Mouse (Mus musculus) testis, adult 2 months (tissue): ENCODE data around the gene Oma1. TPM values are rescaled to one million over a fixed set of nuclear protein-coding genes. Genes with fewer than 3 reads are reported as not detected.

Experiments
- H3K27ac ChIP-seq: fragments of 200-500 bp; 2 replicates; pipeline ENCODE4 v1.5.1; 2012; ENCODE audit warnings: low read depth, low read length; ENCODE audit not compliant: control insufficient read depth, insufficient read depth
- H3K27me3 ChIP-seq: fragments of 200-500 bp; 2 replicates; pipeline ENCODE4 v1.6.1; 2012; ENCODE audit warnings: mild to moderate bottlenecking, low read length, moderate library complexity; ENCODE audit not compliant: control insufficient read depth, insufficient read depth
- H3K36me3 ChIP-seq: fragments of 200-500 bp; 2 replicates; pipeline ENCODE4 v1.6.1; 2012; ENCODE audit warnings: mild to moderate bottlenecking, low read length; ENCODE audit not compliant: control insufficient read depth, insufficient read depth
- H3K4me1 ChIP-seq: fragments of 200-500 bp; 2 replicates; pipeline ENCODE4 v1.6.1; 2012; ENCODE audit warnings: low read length; ENCODE audit not compliant: control insufficient read depth, insufficient read depth
- H3K4me3 ChIP-seq: fragments of 200-500 bp; 2 replicates; pipeline ENCODE4 v1.5.1; 2012; ENCODE audit warnings: low read depth, mild to moderate bottlenecking, low read length, moderate library complexity, mixed read lengths; ENCODE audit not compliant: control insufficient read depth
- CTCF ChIP-seq: fragments of 200-500 bp; IDR thresholded peaks from 2 replicates; pipeline ENCODE4 v1.5.1; 2012; ENCODE audit warnings: low read depth, mild to moderate bottlenecking, inconsistent platforms, low read length, moderate library complexity; ENCODE audit not compliant: control insufficient read depth, insufficient read depth, insufficient replicate concordance
- POLR2A ChIP-seq: fragments of 200-500 bp; IDR thresholded peaks from 2 replicates; pipeline ENCODE4 v1.6.1; 2012; ENCODE audit warnings: low read depth, mild to moderate bottlenecking, inconsistent platforms, low read length, moderate library complexity; ENCODE audit not compliant: control insufficient read depth
- polyA plus RNA-seq: library from polyadenylated mRNA; depleted of rRNA; stranded (reverse); fragments of >200 nt; gene quantifications from 2 replicates; pipeline ENCODE4 v1.2.3, GENCODE M21; 2012; rRNA removed

Oma1 gene
- 1.9 and 2.3 TPM in 2 replicates for polyA plus RNA-seq

GRCm38 (mm10) chr4:103313587-103314525 is at the start of gene Oma1:
Oma1 (plus strand) TSS chr4:103313812.
- TF ChIP-seq POLR2A: peak; percentile 75
- peak; percentile 77; the same call in 1 of the 2 replicates for TF ChIP-seq CTCF
- H3K4me3 ChIP-seq: peak within 1 kb of the TSS; percentile 85
- no peaks in the 10 kb centered on the region for H3K36me3 ChIP-seq
- H3K27ac ChIP-seq: peak within 1 kb of the TSS; percentile 88
- peaks cover 4% of the 10 kb centered on the region for H3K4me1 ChIP-seq
- no peaks in the 10 kb centered on the region for H3K27me3 ChIP-seq

DNA sequence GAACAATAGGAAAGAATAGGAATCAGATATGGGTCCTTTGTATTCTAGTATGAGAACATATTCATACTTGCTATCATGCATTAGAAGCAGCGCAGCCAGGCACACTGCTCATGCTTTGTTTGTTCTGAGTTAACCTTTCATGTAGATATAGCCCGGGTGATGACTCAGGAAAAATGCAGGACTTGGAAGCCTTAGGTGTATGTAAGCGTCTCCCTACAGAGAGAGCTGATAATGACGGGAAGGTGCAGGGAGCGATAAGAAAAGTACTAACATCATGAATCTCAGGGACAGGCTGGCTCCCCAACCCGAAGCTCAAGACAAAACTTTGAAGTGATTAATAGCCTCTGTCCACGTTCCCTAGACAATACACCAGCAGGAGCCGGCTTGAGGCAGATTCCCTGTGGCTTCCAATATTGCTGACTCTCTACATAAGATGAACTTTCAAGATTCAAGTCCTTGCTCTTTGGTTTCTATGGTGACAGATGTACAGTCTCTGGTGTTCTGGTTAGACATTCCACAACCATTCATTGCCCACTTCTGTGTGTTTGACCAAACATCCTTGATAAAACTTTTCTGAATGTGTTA is 49.7 kb upstream of the Oma1 start:
- Histone ChIP-seq H3K4me1 (no peaks in the 10 kb centered on the region), H3K36me3 (no peaks in the 10 kb centered on the region), H3K27me3 (no peaks in the 10 kb centered on the region), H3K27ac (no peak overlapping the region), H3K4me3 (no peak overlapping the region)
- TF ChIP-seq POLR2A: no peak
- no peak for TF ChIP-seq CTCF

- Histone ChIP-seq H3K27ac (no peak overlapping the region), H3K4me3 (no peak overlapping the region), H3K4me1 (no peaks in the 10 kb centered on the region), H3K36me3 (no peaks in the 10 kb centered on the region), H3K27me3 (no peaks in the 10 kb centered on the region)
- TF ChIP-seq POLR2A: no peak
- TF ChIP-seq CTCF: no peak
Observed at GRCm38 (mm10) chr4:103265166-103265565, 48.4 kb upstream of the Oma1 start.

- no peak for TF ChIP-seq POLR2A
- no peak for TF ChIP-seq CTCF
- Histone ChIP-seq H3K4me1 (no peaks in the 10 kb centered on the region), H3K27me3 (no peaks in the 10 kb centered on the region), H3K27ac (no peak overlapping the region), H3K4me3 (no peak overlapping the region), H3K36me3 (no peaks in the 10 kb centered on the region)
Observed at GRCm38 (mm10) chr4:103269336-103269735, 44.3 kb upstream of the Oma1 start.

DNA sequence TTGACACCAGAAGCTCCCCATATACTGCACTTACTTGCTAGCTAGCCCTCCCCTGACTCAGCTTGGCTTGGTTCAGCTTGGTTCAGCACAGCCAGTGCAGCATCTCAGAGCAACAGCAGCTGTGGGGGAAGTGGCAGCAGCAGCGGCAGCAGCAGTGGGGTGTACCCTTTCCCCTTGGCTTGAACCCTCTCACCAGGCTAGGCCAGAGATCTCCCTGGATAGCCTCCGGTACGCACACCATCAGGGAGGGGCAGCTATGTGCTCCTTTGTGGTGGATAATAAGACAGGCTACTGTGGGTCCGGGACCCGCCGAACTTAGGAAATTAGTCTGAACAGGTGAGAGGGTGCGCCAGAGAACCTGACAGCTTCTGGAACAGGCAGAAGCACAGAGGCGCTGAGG is 40.6 kb upstream of the Oma1 start:
- Histone ChIP-seq H3K4me3 (no peak overlapping the region), H3K36me3 (no peaks in the 10 kb centered on the region), H3K27me3 (no peaks in the 10 kb centered on the region), H3K27ac (no peak overlapping the region), H3K4me1 (no peaks in the 10 kb centered on the region)
- no peak for TF ChIP-seq POLR2A
- TF ChIP-seq CTCF: no peak

- TF ChIP-seq CTCF (no peak), POLR2A (no peak)
- no peaks in the 10 kb centered on the region for H3K27me3 ChIP-seq
- no peak overlapping the region for H3K27ac ChIP-seq
- H3K4me3 ChIP-seq: peak overlapping the region; percentile 62
- H3K36me3 ChIP-seq: no peaks in the 10 kb centered on the region
- H3K4me1 ChIP-seq: no peaks in the 10 kb centered on the region
Observed at GRCm38 (mm10) chr4:103288342-103288741, 25.3 kb upstream of the Oma1 start.

DNA sequence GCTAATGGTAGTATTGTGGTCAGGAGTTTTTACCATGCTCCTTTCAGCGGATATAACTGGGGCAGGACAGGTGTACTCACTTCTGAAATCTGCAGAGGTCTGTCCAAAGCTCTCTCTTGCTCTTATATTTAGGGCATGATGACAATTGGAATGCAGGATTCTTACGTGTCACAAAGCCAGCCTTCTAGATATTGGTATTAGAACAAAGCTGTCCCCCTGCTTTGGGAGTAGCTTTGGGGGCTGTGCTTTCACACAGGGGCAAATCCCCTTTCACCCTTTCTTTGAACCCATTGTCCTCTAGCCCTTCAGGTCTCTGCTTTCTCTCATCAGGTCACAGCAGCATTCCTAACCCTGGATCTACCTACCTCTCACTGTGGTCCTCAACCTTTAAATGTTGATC is 22.8 kb upstream of the Oma1 start, which contains the start of gene 4921539E11Rik:
Gene 4921539E11Rik (minus strand): TSS at position 101 of the 400 bp plus-strand sequence.
- TF ChIP-seq POLR2A: no peak
- no peak for TF ChIP-seq CTCF
- Histone ChIP-seq H3K4me1 (no peaks in the 10 kb centered on the region), H3K36me3 (no peaks in the 10 kb centered on the region), H3K27me3 (no peaks in the 10 kb centered on the region), H3K4me3 (peak within 1 kb of the TSS; percentile 82), H3K27ac (peak within 1 kb of the TSS; percentile 17; the same call in 1 of the 2 replicates)
